23 mouse cellular contexts compared by ENCODE assay signal in genomic region chr13:100595552-100595885, GRCm38 (mm10).
"Had no signal": no experiment of that assay in that cellular context is flagged by ENCODE, and none has a peak within 500 bp of the region (broad histone marks: within the 10 kb centered on the region; RNA-seq: fewer than 3 reads in every experiment).

No protein-coding gene starts in this region.

- H3K4me3 ChIP-seq: heart, adult 2 months; heart, embryonic 13.5 days; heart, embryonic 15.5 days; hindbrain, embryonic 13.5 days; hindbrain, embryonic 15.5 days; kidney, embryonic 15.5 days; layer of hippocampus, adult 2 months; left cerebral cortex, adult 2 months; limb, embryonic 10.5 days; limb, embryonic 12.5 days; liver, embryonic 12.5 days had no signal

- H3K27me3 ChIP-seq: heart, embryonic 13.5 days; heart, embryonic 15.5 days; hindbrain, embryonic 13.5 days; hindbrain, embryonic 15.5 days; kidney, embryonic 15.5 days; limb, embryonic 12.5 days; liver, embryonic 12.5 days had no signal

- H3K9ac ChIP-seq: heart, embryonic 13.5 days; heart, embryonic 15.5 days; hindbrain, embryonic 13.5 days; hindbrain, embryonic 15.5 days; kidney, embryonic 15.5 days; limb, embryonic 12.5 days; liver, embryonic 12.5 days; liver, embryonic 14.5 days had no signal

- H3K36me3 ChIP-seq: heart, embryonic 15.5 days; hindbrain, embryonic 13.5 days; hindbrain, embryonic 15.5 days; limb, embryonic 10.5 days; limb, embryonic 12.5 days; liver, embryonic 12.5 days had no signal

- H3K27ac ChIP-seq: heart, adult 2 months; heart, embryonic 13.5 days; heart, embryonic 15.5 days; hindbrain, embryonic 13.5 days; hindbrain, embryonic 15.5 days; hindbrain, postnatal 0 days; kidney, embryonic 15.5 days; layer of hippocampus, adult 2 months; left cerebral cortex, adult 2 months; limb, embryonic 10.5 days; limb, embryonic 12.5 days; liver, embryonic 12.5 days; liver, embryonic 14.5 days had no signal

- H3K4me2 ChIP-seq: heart, embryonic 11.5 days; heart, embryonic 13.5 days; heart, embryonic 15.5 days; hindbrain, embryonic 13.5 days; hindbrain, embryonic 15.5 days; kidney, embryonic 15.5 days; limb, embryonic 12.5 days; liver, embryonic 12.5 days had no signal

- ATAC-seq: hindbrain, postnatal 0 days; liver, embryonic 12.5 days had no signal

- H3K4me1 ChIP-seq: heart, embryonic 13.5 days; heart, embryonic 15.5 days; hindbrain, embryonic 13.5 days; kidney, embryonic 15.5 days had no signal

- DNase-seq: gastrocnemius, postnatal 14 days; gastrocnemius, postnatal 36 days; heart, adult 11 months; heart, adult 2 months; heart, postnatal 14 days; heart, postnatal 36 days; kidney, adult 9 months; kidney, postnatal 25 days; kidney, postnatal 4 days; liver had no signal

- H3K9me3 ChIP-seq: heart, embryonic 13.5 days; heart, embryonic 15.5 days; hindbrain, embryonic 13.5 days; hindbrain, embryonic 15.5 days; kidney, embryonic 15.5 days; limb, embryonic 10.5 days; limb, embryonic 12.5 days; liver, embryonic 12.5 days had no signal
